Mouse (Mus musculus): ENCODE measurements at regions not wholly inside any gene's neighbourhood (a gene's known extent, or its start where the extent isn't known, plus 50 kb on each side); places are given as distances from the start of the nearest gene placed in this dataset.

DNA sequence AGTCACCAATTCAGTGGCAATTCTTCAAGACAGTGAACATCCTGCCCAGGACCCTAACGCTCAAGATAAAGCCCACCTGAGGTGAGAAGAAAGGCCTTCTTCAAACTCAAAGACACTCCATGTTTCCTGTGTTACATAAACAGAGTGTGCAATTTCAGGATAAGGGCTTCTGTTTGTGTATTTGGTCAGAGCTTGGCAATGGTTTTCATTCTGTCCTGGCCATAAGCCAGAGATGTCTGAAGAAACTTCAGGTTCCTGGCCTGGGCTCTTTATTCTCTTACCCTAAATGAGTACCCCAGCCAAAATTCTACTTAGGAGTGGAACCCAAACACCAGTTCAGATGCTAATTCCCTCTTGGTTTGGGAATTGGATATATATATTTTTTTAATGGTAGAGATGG, 308.7 kb downstream of the Cog6 start:
- DNase-seq (ENCODE audit: low read depth, low spot score): peak; percentile 50

DNA sequence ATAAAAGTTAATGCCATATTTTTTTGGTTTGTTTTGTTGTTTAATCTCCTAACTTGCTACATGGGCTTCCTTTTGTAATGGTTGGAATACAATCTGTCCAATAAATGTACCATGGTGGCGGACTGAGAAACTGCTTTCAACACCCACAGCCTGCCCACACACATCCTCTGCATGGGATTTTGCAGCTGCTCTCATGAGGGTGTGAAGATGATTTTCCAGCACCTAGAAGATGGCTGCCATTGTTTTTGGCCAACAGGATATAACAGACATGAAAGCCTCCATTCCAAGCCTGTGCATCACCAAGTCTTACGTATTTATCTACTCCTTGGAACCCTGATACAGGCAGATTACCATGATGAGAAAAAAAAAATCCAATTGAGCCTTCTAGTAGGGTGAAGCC, 310.4 kb downstream of the Cog6 start:
- no peak for DNase-seq (ENCODE audit: low read depth, low spot score)

DNA sequence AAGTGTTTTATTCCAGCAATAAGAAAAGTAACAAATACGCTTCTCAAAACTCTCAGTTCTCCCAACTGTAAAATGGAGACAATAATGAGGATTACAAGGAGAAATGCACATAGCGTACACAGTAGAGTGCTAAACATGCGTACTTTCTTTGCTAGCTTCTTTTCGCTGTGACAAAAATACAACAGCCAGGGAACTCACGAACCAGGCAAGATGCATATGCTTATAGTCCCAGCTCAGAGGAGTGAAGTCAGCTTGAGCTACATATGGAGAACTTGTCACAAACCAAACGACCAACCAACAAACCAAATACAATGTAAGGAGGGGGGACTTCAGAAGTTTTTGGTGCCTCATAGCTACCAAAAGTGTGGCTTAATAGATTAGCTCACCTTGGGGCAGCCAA, 313.3 kb downstream of the Cog6 start:
- DNase-seq (ENCODE audit: low read depth, low spot score): no peak

DNA sequence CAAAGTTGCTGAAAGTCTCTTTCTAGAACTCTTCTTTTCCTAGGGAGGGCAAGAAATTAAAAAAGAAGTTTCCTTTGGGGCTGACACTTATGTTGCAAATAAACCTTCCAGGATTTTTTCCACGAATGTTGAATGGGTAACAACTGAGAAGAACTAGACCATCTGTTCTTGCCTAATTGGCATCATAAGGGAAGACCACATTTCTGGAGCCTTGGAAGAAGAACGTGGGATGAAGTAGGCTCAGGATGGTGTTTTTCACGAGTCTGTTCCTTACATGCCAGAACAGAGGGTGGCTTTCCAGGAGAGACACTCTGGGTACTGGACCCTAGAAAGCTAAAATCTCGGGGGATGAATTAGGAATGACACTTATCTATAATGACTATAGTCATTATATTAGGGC, 314.1 kb downstream of the Cog6 start:
- no peak for DNase-seq (ENCODE audit: low read depth, low spot score)

DNA sequence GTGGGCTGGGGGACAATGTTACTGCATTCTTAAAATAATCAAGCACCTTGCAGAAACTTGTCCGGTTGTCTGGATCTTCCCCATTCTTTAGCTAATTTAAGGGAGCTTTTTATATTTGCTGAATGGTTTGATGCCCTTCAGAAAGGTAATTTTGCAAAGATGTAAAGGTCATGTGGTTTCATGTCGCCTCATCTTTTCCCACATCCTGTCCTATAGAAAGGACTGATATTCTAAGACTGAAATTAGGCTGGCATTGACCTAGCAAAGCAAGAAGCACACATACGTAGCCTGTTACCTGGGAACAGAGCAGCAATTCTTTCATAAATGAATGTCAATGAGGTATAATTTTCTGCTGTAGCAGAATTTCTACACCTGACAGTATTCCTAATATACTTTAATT, 315.4 kb downstream of the Cog6 start:
- DNase-seq (ENCODE audit: low read depth, low spot score): no peak

DNA sequence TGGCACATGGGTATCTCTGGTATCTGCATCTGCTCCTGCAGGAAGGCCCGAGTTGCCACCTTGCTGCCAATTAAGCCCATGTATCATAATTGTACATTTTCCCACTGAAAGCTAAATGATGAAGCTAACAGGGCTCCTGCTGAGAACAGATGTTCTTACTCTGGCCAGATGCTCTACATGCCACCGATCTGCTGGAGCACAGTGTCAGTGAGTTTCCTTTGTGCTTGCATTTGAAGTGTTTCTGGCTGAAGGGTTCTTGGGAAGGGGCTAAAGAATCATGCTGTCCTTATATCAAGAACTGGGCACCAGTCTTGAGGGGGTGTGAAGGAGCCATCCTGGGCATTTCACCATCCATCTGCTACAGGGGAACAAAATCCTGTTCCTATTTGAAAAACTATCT, 323.2 kb downstream of the Cog6 start:
- no peak for DNase-seq (ENCODE audit: low read depth, low spot score)

DNA sequence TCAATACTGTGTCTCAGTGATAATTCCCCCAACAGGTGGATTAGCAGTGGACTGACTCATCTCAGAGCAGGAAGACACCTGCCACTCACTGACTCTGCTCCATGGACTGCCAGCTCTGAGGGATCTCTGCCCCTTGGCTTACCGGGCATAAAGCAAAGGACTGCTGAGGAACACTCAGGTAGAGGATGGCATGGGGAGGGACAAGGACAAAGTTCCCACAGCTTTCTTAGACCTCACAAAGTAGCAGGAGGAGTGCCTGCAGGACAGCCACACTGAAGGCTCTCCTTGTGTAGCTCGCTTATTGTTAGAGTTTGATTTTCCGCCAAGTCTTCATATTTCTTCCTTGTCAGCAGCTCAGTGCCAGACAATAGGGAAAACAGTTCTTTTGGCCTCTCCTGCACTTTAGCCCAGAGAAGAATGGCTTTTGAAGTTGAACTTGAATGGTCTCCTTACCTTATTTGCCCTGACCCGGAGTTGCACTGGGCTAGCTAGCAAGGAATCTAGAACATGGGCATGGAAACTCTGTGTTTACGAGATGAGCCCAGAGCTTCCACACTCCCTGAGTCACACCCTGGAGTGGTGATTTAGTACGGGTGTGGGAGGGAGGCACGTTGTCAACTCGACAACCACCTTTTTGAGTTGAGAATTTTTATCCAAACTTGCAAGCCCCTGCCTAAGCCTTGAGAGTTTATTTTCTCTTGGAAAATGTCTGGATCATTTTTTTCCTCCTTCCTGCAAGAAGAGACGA, 331.4 kb downstream of the Cog6 start:
- DNase-seq (ENCODE audit: low read depth, low spot score): peak; percentile 76

DNA sequence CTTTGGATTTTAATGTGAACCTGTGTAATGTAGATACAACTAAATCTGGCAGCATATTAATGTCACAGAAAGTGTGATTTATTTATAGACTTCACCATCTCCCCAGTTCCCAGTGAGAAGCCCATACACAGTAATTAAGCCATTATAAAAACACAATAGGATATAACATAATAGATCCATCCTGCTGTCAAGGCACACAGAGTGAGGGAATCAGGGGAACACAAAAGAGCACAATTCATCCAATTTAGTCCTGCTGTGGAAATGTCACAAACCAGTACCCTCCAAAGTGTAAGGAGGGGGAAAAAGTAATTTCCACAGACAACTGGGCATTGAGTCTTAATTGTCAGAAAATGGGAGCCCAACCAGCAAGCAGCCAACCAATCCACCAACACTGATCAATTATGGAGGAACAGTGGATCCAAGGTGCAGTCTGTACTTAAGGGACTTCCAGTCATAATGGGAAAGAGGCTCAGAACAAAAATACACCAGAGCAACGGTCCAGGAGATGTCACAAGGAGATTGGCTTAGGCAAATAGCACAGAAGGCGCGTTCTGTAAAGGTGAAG, 336.1 kb downstream of the Cog6 start:
- no peak for DNase-seq (ENCODE audit: low read depth, low spot score)

DNA sequence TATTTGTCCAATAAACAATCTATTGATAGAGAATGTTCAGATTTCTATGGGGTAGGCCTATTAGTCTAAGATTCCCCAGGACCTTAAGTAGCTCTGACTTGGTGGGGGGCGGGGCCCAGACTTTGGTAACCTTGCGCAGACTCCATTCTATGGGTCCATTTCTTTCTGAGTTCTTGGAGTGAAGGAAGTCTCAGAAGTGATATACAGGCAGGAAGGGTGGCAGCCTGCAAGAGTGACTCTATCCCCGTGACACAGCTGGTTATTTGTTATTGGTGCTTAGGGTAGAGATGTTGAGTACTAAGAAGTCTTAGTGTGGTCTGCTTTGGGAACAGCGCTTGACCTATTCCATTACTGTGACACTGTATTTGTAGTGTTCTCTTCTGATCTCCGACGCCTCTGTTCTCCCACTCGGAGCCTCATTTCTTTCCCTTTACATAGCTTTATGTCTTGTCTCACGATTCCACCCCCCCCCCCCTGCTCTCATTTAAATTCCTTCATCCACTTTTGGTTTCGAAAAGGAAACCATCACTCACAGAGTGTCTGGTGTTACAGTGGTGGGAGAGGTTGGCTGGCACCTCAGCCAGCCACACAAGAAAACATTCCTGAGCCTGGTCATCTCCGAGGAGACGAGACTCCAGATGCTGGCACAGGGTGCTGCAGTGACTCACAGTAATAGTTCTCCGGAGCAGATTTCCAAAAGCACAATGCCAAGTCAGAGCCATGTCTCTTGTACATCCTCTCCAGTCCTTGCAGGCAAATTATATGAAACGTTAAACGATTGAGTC, 340.0 kb downstream of the Cog6 start:
- DNase-seq (ENCODE audit: low read depth, low spot score): peak; percentile 32

DNA sequence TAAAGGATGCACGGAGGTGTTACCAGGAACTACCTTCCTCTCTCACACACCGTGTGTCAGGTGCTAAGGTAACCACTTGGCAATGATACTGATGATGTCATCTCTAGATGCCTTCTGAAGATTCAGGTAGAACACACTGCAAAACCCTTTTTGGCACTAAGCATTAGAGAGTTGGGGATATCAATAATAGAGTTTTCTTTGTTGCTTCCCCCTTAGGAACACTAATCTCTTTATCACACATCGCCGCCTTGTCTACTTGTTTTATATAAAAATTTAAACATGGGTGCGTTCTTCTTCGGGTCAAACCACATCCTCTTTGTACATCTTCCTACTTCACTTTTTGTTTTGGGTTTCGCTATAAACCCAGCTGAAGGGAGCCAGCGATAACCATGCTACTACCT, 346.4 kb downstream of the Cog6 start:
- DNase-seq (ENCODE audit: low read depth, low spot score): no peak

DNA sequence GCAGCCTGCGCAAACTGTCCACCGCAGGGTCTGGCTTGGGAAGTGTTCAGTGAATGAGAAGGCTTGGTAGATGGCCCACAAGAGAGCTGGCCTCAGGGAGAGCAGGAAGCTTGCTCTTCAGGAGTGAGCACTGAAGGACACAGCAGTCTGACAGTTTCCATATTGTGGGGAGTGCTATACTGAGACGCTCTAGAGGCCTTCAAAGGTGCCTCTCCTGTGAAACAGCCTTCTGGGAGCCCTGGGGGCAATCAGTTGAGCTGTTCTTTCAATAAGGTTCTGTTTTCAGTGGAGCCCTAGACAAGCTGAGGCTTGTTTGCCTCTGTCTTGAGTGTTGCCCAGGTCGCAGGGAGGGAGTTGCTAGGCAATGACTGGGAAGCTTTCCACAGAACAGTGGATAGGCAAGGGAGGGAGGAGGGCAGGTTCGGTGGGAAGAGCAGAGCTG, 353.9 kb downstream of the Cog6 start:
- no peak for DNase-seq (ENCODE audit: low read depth, low spot score)

DNA sequence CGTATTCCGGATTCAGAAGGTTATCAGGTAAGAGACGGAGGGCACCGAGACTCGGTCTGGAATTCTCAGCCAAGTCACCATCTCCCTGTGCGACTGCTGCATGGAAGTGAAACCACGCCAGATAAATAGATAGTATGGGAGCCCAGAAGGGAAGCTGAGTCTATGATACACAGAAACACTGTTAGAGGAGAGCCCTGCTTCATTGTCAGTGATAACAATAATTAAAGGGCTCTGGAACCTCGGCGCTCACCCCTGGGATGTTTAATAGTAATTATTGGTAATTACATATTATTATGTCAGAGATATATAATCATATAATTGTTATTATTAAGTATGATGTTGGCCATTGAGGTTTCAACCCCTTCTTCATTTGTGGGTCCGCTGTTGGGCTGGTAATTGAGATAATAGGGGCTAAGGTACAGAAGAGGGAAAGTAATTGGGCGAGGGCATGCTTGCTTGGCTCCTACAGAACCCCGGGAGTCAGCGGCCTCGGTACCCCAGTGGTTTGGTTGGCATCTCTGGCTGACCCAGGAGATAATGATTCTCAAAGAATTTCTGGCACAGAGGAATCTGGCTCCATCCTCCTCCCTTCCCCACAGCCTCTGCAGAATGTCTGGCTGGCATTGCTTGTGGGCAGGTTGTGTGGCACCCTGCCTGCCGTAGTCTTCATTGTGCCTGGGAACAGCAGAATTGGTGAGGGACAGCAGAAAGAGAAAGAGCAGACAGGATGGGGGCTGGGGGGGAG, 354.7 kb downstream of the Cog6 start:
- no peak for DNase-seq (ENCODE audit: low read depth, low spot score)

DNA sequence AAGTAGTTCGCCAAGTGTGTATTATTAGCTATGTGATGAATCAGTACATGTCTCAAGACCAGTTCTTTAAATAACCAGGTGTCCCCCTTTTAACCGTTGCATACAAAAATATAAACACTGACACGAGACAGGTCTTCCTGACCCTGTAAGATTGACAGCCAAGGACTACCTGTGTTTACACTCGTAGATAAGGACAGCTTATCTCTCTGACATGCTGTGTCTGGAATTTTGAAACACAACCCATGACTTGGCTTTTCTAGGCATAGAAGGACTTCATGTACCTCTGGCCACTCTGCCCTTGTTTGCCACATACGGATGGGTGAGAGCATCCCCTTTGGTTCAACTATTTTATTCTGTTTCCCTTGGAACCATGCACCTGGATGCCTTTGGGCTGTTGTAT, 364.0 kb downstream of the Cog6 start:
- DNase-seq (ENCODE audit: low read depth, low spot score): no peak

DNA sequence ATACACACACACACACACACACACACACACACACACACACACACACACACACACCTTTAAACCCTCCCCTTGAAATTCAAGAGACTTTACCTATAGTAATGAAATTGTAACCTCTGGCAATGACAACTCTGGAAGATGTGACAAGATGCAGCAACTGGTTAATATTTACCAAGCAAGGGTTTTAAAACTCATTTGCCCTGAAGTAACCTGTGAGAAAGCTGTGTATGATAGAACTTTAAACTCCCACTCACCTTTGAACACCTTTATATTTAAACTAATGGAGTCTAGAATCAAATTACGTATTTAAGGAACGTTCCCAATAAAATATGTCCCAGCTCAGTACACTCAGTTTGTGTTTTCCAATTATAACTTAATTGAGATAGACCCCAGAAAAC, 364.6 kb downstream of the Cog6 start:
- no peak for DNase-seq (ENCODE audit: low read depth, low spot score)

DNA sequence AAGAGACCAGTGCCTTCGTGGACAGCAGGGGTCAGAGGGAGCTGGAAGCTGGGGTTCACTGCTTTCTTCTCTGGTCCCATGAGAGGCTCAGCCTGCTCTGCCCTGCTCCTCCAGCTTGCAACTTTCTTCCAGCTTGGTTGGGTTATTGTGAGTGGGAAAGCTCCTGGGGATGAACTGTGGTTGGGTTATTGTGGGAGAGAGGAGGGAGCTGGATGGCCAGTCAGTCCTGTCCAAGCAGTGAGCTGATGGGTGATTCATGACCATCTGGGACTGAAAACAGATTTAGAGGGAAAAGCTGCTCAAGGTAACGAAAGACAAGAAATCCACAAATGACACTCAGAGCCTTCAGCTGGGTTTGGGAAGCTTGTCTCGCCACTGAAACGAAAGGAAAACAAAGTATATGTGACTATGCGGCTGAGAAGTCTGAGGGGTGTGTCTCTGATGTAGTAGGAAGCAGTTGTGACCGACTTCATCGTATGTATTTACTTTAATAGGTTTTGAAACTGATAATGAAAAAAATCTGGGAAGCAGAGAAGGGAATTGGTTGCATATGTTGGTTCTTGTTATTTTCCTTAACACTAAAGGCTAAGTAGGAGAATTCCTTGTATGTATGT, 365.1 kb downstream of the Cog6 start:
- DNase-seq (ENCODE audit: low read depth, low spot score): no peak

DNA sequence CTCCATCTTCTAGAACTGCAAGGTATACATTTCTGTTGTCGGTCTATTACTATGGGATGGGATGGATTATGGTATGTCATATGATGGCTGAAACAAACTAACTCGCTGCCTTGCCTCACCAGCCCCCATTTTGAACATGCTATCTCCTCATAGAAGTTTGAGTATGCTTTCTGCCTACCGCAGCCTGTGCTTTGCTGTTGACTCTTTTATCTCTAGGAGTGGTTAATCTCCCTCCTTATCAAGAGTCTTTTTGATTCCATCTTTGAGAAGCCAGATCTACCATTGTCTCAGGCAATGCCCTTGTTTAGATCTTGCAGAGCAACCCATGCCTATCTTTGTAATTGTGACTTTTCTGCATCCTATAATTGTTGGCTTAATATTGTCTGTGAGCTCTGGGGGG, 367.0 kb downstream of the Cog6 start:
- DNase-seq (ENCODE audit: low read depth, low spot score): no peak

DNA sequence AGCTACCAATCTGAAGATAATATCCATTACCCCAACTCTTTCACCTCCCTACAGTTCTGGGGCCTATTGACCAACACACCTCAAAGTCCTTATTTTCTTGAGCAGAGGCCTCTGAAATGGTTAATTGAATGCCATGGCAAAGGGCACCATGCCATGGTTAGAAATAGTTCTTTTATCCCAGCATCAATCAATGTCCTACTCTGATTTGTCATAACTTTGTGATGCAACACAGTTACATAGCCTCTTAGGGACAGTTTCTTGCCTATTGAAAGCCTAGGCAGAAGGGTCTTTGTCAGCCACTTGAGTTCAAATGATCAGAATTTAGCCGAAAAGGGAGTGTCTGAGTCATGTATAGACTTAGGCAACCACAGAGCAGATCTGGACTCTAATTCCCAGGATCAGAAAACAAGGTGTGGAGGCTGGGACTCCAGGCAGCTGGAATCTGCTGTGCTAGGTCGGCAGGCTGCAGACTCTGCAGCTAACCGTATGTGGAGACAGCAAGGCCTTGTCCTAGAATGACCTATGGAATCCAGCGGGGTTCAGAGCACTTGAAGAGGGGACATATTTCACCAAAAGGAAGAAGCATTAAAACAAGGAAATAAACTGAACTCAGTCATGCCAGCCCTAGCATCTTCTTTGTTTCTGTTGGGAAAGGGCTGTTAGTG, 368.1 kb downstream of the Cog6 start:
- no peak for DNase-seq (ENCODE audit: low read depth, low spot score)

DNA sequence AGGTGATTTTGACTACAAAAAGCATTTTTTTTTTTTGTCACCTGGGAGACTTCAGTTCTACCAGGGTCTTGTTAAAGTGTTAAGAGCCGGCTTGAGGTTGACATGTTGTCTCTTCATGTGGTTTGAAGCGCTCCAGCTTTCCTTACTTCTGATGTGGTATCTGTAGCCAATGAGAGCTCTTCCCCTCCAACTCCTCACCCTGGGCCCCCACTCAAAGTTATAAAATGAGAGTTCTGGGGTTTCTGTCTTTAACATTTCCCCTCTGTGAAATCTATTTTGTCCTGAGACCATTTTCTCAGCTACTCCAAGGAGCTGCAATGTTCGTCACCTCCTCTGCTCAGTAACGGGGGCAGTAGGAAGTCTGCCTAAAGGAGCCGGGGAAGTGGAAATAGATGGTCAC, 369.1 kb downstream of the Cog6 start:
- no peak for DNase-seq (ENCODE audit: low read depth, low spot score)

DNA sequence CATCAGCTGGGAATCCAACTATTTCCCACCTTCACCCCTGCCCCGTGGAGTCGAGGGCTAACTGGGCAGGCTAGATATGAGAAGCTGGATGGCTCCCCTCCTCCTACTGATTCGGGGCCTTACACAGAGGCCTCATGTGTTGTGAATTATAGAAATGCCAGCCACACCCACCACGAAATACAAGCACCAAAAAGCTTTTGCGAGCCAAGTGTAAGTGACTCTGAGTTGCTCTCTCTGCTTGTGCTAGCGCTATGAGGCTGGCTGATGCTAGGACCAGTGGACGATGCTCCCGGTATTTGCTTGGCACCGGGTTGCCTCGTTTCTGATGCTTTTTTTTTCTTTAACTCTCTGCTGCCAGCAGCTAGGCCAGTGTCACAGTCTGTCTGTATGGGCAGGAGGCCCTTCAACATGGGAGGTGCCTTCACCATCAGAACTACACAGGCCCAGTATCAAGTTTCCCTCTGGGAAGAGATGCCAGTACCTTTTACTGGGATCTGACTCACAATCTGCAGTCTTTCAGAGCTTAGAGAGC, 369.8 kb downstream of the Cog6 start:
- no peak for DNase-seq (ENCODE audit: low read depth, low spot score)

DNA sequence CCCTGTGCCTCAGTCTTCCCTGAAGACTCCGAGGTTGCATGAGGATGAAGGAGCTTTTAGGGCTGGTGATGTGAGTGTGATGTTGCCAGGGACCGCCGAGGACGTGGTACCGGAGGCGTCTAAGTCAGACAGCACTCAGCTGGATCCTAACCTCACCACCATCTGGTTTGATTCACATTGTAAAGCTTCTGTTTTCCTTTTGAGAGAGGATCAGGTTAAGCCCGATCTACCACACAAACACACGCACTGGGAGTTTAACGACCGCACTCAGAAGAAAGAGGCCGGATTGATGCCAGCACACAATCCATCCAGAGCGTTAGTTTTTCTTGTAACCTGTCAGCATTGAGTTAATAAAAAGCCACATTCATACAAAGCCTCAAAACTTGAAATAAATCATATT, 371.9 kb downstream of the Cog6 start:
- no peak for DNase-seq (ENCODE audit: low read depth, low spot score)

Measured in skeletal muscle tissue, adult 2 months (tissue).